Mouse (Mus musculus): ENCODE measurements at regions not wholly inside any gene's neighbourhood (a gene's known extent, or its start where the extent isn't known, plus 50 kb on each side); places are given as distances from the start of the nearest gene placed in this dataset.

GRCm38 (mm10) chr7:133232889-133233441 is 108.8 kb upstream of the Ctbp2 start:
- no peak for DNase-seq (ENCODE audit: low read depth, low spot score)

DNA sequence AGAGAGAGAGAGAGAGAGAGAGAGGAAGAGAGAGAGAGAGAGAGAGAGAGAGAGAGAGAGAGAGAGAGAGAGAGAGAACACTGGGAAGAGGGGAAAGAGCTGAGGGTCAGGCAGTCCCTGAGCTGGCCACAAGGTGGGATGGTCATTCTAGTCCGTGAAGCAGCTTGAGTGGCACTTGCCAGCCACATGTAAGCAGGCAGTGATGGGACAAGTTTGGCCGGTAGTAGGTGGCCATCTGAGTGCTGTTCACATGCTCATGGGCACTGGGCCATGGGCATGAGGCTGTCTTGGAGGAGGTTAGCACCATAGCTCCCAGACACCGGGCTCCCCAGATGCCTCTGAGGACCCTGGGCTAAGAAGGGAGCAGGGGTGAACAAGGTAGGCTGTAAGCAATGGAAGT is 106.7 kb upstream of the Ctbp2 start:
- no peak for DNase-seq (ENCODE audit: low read depth, low spot score)

GRCm38 (mm10) chr7:133223948-133224652 is 99.9 kb upstream of the Ctbp2 start:
- DNase-seq (ENCODE audit: low read depth, low spot score): no peak

- no peak for DNase-seq (ENCODE audit: low read depth, low spot score)
These were observed 88.2 kb upstream of the Ctbp2 start for GRCm38 (mm10) chr7:133212328-133212727.

DNA sequence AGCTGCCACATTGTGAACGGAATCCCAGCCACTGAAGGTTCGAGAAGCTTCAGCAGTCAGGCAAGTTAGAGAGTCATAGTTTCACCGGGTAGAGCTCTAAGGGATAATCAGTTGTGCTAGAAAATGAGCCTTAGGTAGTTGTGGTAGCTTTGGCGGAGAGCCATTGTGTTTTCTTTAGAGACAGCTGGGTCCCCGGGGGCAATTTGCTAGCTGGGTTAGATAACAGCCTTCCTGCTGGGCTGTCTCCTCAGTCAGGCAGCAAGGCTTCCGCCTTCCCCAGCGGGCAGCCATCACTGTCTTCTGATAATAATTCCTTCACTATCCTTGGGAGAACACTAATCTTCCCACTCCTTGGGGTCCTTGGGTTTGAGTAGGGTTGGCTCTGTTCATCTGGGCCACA is 81.5 kb upstream of the Ctbp2 start:
- DNase-seq (ENCODE audit: low read depth, low spot score): no peak

- no peak for DNase-seq (ENCODE audit: low read depth, low spot score)
These were observed 80.3 kb upstream of the Ctbp2 start for GRCm38 (mm10) chr7:133204485-133204884.

GRCm38 (mm10) chr7:133203933-133204332 is 79.8 kb upstream of the Ctbp2 start:
- no peak for DNase-seq (ENCODE audit: low read depth, low spot score)

- no peak for DNase-seq (ENCODE audit: low read depth, low spot score)
These were observed 78.1 kb upstream of the Ctbp2 start for GRCm38 (mm10) chr7:133202092-133202880.

DNA sequence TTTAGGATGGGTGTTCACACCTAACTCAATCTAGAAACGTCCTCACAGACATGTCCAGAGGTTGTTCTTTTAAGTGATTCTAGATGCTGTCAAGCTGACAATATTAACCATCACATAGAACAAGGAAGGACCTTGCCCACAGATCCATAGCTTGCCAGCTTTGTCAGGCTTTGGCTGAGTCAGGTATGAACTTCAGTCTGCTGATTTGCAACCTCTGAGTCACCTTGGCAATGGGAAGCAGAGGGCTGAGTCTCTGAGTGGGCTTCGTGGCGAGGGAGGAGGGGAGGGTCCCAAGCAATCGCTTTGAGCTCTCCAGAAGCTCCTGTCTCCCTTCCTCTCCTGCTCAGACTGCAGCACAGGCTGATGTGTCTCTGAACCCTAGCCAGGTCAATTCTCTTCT is 74.9 kb upstream of the Ctbp2 start:
- no peak for DNase-seq (ENCODE audit: low read depth, low spot score)

DNA sequence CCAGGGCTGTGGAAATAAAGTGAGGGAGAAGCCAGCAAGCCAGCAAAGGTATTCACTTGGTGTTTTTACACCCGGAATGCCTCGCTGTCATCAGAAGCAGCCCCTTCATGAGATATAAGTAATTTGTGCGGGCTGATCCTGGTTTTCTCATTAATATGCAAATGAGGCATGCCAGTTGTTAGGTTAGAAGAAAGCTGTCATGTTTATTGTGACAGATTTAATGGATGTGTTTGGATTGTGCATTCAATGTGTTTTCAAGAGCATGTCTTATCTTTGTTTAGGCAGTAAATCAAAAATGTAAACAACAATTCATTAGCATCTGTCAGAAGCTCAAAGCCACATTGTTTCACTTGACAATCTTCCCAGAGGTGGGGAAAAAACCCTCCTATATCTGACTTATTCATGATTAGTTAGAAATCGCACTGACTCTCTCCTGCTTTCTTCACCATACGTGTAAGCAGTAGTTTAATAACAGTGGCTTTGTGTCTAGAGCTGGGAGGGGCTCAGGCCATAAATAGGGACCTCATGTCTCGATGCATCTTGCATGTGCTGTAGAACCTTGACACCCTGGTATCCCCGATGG is 65.8 kb upstream of the Ctbp2 start:
- no peak for DNase-seq (ENCODE audit: low read depth, low spot score)

DNA sequence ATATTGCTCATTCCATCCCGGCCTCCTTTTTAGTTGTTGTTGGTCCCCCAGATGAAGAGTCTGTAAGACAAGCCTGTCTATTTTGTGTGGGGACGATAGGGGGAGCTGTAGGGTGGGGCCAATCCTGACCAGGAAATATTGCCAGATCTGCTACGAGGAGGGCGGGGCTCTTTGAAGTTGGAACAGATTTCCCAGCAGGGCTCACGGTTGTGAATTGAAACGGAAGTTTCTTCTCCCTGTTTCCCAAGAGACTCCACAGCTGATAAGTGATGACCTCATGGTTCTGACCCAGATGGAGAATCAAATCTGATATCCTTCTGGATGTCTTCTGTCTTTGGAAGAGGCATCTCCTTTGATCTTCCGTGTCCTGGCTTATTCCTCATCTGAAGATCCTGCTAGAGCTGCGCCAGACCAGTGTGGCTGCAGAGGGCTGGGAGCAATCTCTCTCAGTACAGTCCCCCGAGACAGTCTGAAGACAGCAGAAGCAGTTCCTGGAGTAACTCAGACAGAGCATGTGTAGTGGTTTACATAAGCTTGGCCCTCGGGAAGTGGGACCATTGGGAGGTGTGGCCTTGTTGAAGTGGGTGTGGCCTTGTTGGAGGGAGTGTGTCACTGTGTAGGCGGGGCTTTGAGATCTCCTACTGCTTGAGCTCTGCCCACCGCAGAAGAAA is 61.9 kb upstream of the Ctbp2 start:
- peak; percentile 66 for DNase-seq (ENCODE audit: low read depth, low spot score)

- no peak for DNase-seq (ENCODE audit: low read depth, low spot score)
These were observed 60.9 kb upstream of the Ctbp2 start for GRCm38 (mm10) chr7:133184905-133185594.

DNA sequence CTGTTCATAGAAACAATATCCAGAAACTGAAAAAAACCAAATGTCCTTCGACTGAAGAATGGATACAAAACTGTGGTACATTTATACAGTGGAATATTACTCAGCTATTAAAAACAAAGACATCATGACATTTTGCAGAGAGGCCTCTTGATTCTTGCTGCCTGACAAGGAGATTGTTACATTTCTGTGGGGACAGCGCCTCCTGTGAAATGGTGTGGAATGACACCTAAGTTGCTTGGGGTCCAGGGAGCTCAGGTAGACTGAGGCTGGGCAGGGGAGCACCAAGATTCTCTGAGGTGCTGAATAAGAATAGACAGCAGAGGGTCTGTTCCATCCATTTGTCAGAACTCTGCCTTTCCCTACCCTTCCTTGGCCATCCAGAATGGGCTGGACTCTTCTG is 57.2 kb upstream of the Ctbp2 start:
- DNase-seq (ENCODE audit: low read depth, low spot score): no peak

DNA sequence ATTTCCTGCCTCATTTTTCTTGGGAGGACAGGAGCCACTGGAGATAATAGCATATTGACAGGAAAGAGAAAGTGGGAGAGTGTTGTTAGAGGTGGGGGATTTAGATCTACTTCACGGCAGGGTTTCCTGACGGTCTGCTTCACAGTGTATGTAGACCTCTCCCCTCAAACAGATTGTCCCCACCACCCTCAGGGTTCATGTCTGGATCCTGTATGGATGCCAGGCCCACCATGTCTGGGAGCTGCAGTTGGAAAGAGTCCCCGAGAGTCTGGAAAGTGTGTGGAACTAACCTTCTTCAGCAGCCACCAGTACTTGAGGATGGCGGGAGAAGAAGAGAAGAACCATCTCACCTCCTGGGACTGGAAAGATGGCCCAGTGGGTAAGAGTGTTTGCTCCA is 53.0 kb upstream of the Ctbp2 start:
- no peak for DNase-seq (ENCODE audit: low read depth, low spot score)

GRCm38 (mm10) chr7:133176256-133177178 is 52.4 kb upstream of the Ctbp2 start:
- no peak for DNase-seq (ENCODE audit: low read depth, low spot score)

Measured in WW6 (cell line).